Mouse (Mus musculus): ENCODE measurements at regions not wholly inside any gene's neighbourhood (a gene's known extent, or its start where the extent isn't known, plus 50 kb on each side); places are given as distances from the start of the nearest gene placed in this dataset.

- no peak for DNase-seq
Observed at GRCm38 (mm10) chr14:76863035-76863706, 173.4 kb upstream of the Ccdc122 start.

GRCm38 (mm10) chr14:76858396-76858795 is 178.2 kb upstream of the Ccdc122 start:
- no peak for DNase-seq

- no peak for DNase-seq
Observed at GRCm38 (mm10) chr14:76857196-76857773, 179.3 kb upstream of the Ccdc122 start.

- no peak for DNase-seq
Observed at GRCm38 (mm10) chr14:76856591-76856990, 180.0 kb upstream of the Ccdc122 start.

GRCm38 (mm10) chr14:76854965-76855364 is 181.6 kb upstream of the Ccdc122 start:
- no peak for DNase-seq

GRCm38 (mm10) chr14:76851473-76852214 is 184.9 kb upstream of the Ccdc122 start:
- no peak for DNase-seq

- DNase-seq, result no peak
Observed at GRCm38 (mm10) chr14:76850641-76851040, 185.9 kb upstream of the Ccdc122 start.

GRCm38 (mm10) chr14:76850051-76850450 is 186.5 kb upstream of the Ccdc122 start:
- DNase-seq, result no peak

GRCm38 (mm10) chr14:76849636-76850035 is 186.9 kb upstream of the Ccdc122 start:
- DNase-seq, result no peak

- DNase-seq, result no peak
Observed at GRCm38 (mm10) chr14:76849071-76849470, 187.5 kb upstream of the Ccdc122 start.

- no peak for DNase-seq
Observed at GRCm38 (mm10) chr14:76845706-76846105, 190.9 kb upstream of the Ccdc122 start.

GRCm38 (mm10) chr14:76844717-76845116 is 191.9 kb upstream of the Ccdc122 start:
- no peak for DNase-seq

- DNase-seq, result peak; percentile 79 to 83
Observed at GRCm38 (mm10) chr14:76837583-76838220, 198.9 kb upstream of the Ccdc122 start.

- DNase-seq, result no peak
Observed at GRCm38 (mm10) chr14:76836926-76837516, 199.6 kb upstream of the Ccdc122 start.

GRCm38 (mm10) chr14:76836271-76836670 is 200.3 kb upstream of the Ccdc122 start:
- no peak for DNase-seq

- no peak for DNase-seq
Observed at GRCm38 (mm10) chr14:76834084-76834483, 202.5 kb upstream of the Ccdc122 start.

GRCm38 (mm10) chr14:76829161-76829510 is 207.4 kb upstream of the Ccdc122 start:
- DNase-seq, result no peak

- peak; percentile 56 to 60 for DNase-seq
Observed at GRCm38 (mm10) chr14:76828453-76829160, 208.0 kb upstream of the Ccdc122 start.

GRCm38 (mm10) chr14:76824066-76824465 is 212.5 kb upstream of the Ccdc122 start:
- no peak for DNase-seq

GRCm38 (mm10) chr14:76822766-76823325 is 213.7 kb upstream of the Ccdc122 start:
- DNase-seq, result peak; percentile 83 to 88

- no peak for DNase-seq
Observed at GRCm38 (mm10) chr14:76821892-76822291, 214.7 kb upstream of the Ccdc122 start.

GRCm38 (mm10) chr14:76821484-76821883 is 215.1 kb upstream of the Ccdc122 start:
- no peak for DNase-seq
